Mouse (Mus musculus) ovary, adult 18-20 months (tissue): Measurements from ENCODE around the gene Sstr4.

ENCODE experiments used
- DNase-seq: peaks from one replicate; pipeline ENCODE4 v3.0.0; 2022; ENCODE audit warnings: low spot score, mixed read lengths

The Sstr4 gene

DNA sequence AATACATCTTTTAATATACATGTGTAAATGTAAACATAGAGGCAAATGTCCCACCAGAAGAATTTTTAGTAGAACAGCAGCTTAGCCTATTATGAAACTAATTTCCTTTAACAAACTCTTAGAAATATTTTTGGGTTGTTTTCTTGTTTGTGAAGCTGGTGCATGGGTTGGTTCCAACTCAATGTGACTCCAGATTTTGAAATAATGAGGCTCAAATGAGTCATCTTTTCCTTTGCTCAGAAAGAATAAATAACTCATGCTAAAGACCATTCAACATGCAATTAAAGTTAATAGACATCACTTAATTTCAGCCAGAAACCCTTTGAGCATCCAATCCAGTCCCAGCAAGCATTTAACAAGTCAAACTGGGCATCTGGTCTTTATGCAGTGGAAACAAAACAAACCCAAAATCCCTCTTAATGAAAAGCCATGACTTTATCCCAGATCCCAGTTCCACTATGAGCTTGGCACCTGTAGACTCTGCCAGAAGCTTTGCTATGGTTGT lies 33.9 kb downstream of the Sstr4 start:
- DNase-seq = no peak

DNA sequence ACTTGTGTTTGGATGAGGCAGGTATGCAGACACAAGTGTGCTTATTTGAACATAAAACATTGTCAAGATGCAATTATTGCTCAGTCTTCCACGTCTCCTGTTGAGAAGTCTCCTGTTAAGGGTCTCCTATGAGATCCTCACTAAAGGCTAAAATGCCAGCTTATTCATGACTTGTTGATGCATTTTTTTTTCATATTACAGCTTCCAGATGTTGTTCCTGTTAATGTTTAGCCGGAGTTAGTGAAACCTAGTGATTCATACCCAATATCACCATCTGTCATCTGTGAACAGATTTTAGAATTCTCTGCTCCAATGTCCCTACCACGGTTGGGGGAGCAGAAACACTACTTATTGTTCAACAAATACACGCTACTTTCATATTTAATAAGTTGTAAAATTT lies 35.8 kb downstream of the Sstr4 start:
- no peak for DNase-seq

GRCm38 (mm10) chr2:148432346-148432745 lies 37.2 kb downstream of the Sstr4 start:
- no peak for DNase-seq

DNA sequence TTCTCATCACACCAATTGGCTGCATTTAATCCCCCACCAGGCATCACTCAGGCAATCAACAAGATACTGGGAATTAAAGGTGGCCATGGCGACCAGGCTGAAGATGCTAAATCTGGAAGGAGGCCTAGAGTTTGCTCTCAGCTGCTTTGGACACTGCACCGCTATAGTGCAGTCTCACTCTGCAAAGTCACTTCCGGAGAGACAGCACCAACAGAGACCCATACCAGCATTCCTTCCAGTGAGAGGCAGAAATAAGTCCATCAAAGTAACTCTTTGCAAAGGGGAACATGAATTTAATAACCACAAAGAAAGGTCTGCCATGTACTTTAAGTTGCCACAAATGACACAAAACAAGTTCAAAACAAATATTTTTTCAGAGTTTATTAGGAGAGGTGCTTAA lies 41.1 kb downstream of the Sstr4 start:
- no peak for DNase-seq

DNA sequence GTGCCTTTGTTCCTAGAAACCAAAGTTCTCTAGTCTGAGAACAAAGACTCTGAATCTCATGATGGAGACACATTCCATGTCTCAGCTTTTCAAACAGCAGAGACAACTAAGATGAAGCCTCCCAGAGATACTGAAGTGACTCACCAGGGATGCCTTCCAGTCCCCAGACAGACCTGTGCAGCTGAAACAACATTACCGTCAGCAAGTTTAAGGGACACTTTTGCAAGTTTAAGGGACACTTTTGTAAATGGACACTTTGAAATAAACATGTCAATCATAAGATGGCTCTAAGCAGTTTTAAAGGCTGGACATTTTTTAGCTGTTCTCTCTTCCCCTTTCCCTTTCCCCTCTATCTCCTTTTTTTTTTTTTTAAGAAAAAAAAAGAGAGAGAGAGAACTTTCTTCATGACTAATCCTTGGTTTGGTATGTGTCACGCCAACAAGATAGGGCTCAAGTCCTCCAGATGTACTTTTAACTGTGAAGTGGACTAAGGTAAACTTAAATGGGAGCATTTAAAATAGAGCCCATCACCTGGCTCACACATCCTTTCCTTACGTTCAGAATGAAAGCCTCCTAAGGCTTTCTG lies 44.6 kb downstream of the Sstr4 start:
- DNase-seq = no peak

DNA sequence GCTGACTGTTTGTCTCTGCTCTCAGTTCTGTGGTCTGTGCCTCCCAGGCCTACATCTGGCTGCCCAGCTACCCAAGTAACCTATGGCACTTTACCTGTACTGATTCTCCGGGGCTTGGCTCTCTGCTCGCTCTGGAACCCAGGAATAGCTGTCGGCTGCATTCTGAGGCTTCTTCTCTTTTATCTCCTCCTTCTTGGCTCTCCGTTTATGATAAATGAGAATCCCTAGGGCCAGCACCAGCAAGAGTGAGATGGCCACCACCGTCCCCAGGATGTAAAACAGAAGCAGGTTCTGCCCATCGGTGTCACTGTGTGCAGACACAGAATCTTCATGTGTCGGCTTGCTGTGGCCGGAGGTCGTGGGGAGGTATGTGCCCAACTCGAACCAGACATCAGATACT lies 46.3 kb downstream of the Sstr4 start:
- DNase-seq = no peak

DNA sequence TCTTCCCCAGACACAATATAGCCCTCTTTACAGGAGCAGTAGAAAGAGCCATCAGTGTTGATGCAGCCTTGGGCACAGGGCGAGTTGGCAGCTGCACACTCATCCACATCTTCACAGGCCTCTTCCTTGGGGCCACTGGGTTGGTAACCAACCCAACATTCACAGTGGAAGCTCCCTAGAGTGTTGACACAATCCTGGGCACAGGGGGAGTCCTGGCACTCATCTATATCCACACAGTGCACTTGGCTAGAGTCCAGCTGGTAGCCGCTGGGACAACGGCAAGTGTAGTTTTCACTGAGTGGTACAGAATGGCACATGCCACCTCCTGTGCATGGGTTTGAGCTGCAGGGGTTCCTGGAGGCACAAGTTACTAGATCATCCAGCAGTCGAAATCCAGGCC lies 47.0 kb downstream of the Sstr4 start:
- no peak for DNase-seq

GRCm38 (mm10) chr2:148442710-148443109 lies 47.6 kb downstream of the Sstr4 start:
- no peak for DNase-seq

DNA sequence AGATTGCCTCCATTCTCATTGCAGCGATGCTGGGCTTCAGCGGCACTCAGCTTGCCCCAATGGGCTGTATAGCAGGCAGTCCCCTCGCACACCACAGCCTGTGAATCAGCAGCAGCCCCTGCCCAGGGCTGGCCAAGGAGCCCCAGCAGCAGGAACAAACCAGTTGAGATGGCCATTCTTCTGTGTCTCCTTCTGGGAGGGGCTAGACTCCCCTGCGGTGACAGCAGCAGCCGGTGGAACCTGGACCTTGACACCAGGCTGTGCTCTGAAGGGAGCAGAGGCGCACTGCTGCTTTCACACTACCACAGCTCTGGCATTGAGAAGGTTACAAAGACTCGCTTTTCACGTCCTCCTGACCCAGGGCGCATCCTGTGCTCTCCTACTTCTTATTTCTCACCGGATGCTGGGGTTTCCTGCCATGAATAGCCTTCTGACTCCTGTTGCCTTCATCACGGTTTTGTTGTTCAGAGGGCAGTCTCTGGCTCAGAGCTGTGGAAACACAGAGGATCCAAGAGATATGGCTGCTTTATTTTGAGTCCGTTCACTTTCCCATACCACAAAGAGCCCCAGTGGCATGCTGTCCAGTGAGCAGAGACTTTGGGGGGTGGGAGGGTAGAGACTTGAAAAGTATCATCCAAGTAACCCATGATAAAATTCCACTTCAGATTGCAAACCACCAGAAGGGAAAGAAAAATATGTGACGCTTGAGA lies 48.3 kb downstream of the Sstr4 start, which contains the start of gene Cd93:
Gene Cd93, minus strand, starts transcription at position 315 of the 710 bp plus-strand sequence.
- DNase-seq = no peak

GRCm38 (mm10) chr2:148444472-148444871 lies 49.3 kb downstream of the Sstr4 start:
- DNase-seq = no peak

- DNase-seq = no peak
Observed at GRCm38 (mm10) chr2:148445616-148446015, 50.5 kb downstream of the Sstr4 start.
